Mouse (Mus musculus) midbrain, postnatal 0 days (tissue): ENCODE results near the gene Grid2. TPM values are rescaled to one million over a fixed set of nuclear protein-coding genes. Genes with fewer than 3 reads are reported as not detected.

ENCODE experiments used
- ATAC-seq: fragments of 200-750 bp; cut with Nextera tagmentation; 2 replicates; pipeline ENCODE4 v1.8.0; 2017; ENCODE audit warnings: moderate number of reproducible peaks, mild to moderate bottlenecking, moderate TSS enrichment, moderate library complexity; ENCODE audit not compliant: low FRiP score
- DNase-seq: peaks from one replicate; pipeline ENCODE4 v3.0.0-alpha.2; 2015; ENCODE audit warnings: low spot score
- H3K27ac ChIP-seq: fragments of 300-500 bp; sonication (generic); 2 replicates; pipeline ENCODE4 v1.5.1; 2014; ENCODE audit warnings: low read depth, mild to moderate bottlenecking, low read length, mixed read lengths
- H3K27me3 ChIP-seq: fragments of 300-500 bp; sonication (generic); 2 replicates; pipeline ENCODE4 v1.6.1; 2014; ENCODE audit warnings: low read length, control low read depth, mixed read lengths; ENCODE audit not compliant: insufficient read depth
- H3K36me3 ChIP-seq: fragments of 300-500 bp; sonication (generic); 2 replicates; pipeline ENCODE4 v1.6.1; 2014; ENCODE audit warnings: low read length, control low read depth, mixed read lengths; ENCODE audit not compliant: insufficient read depth
- H3K4me1 ChIP-seq: fragments of 300-500 bp; sonication (generic); 2 replicates; pipeline ENCODE4 v1.6.1; 2014; ENCODE audit warnings: mild to moderate bottlenecking, control low read depth, antibody characterized with exemption, low read length, mixed read lengths; ENCODE audit not compliant: insufficient read depth
- H3K4me2 ChIP-seq: fragments of 300-500 bp; sonication (generic); 2 replicates; pipeline ENCODE4 v1.6.1; 2014; ENCODE audit warnings: low read depth, mild to moderate bottlenecking, low read length, mixed read lengths; ENCODE audit not compliant: poor library complexity, severe bottlenecking
- H3K4me3 ChIP-seq: fragments of 300-500 bp; sonication (generic); 2 replicates; pipeline ENCODE4 v1.5.1; 2014; ENCODE audit warnings: low read depth, mild to moderate bottlenecking, low read length, moderate library complexity
- H3K9ac ChIP-seq: fragments of 300-500 bp; sonication (generic); replicated peaks from 2 replicates; pipeline ENCODE4 v1.6.1; 2014; ENCODE audit warnings: mild to moderate bottlenecking, low read length, moderate library complexity, mixed read lengths; ENCODE audit not compliant: poor library complexity, severe bottlenecking
- H3K9me3 ChIP-seq: fragments of 300-500 bp; sonication (generic); 2 replicates; pipeline ENCODE4 v1.6.1; 2016; ENCODE audit warnings: low read length, control low read depth
- CTCF ChIP-seq: IDR thresholded peaks from 2 replicates; pipeline ENCODE4 v1.5.1; 2016; ENCODE audit warnings: antibody characterized with exemption, mild to moderate bottlenecking
- WGBS: fragments of 180-500 bp; shearing (Covaris S2); extraction: QIAGEN DNeasy Blood & Tissue Kit; methylation state at CpG from one replicate; pipeline ENCODE4 v1.1.7; 2014; 5-methylcytosine and 5-hydroxymethylcytosine counted together
- polyA plus RNA-seq: library from polyadenylated mRNA; unstranded; fragments of >200 nt; fragmentation: Nextera tagmentation; extraction: Ambion mirVana; gene quantifications from 2 replicates; pipeline ENCODE4 v1.2.1, GENCODE M21; 2015
- total RNA-seq: library from RNA; depleted of rRNA; stranded (reverse); fragments of >200 nt; gene quantifications from 2 replicates; pipeline ENCODE4 v1.2.3, GENCODE M21; 2014

The Grid2 gene
- total and polyA plus RNA-seq, 2 experiments from 2014 or later: 15.3 to 44.8 TPM

- H3K36me3 ChIP-seq: no peaks in the 10 kb centered on the region
- H3K4me2 ChIP-seq: no peak overlapping the region
- H3K27me3 ChIP-seq: no peaks in the 10 kb centered on the region
- H3K27ac ChIP-seq: no peak overlapping the region
- 77% methylated on average over 3 of the region's 3 CpGs for WGBS
- no peaks in the 10 kb centered on the region for H3K4me1 ChIP-seq
- H3K9me3 ChIP-seq: no peaks in the 10 kb centered on the region
- TF ChIP-seq CTCF: no peak
- H3K4me3 ChIP-seq: no peak overlapping the region
- no peak overlapping the region for H3K9ac ChIP-seq
- no peak for DNase-seq
- no peak for ATAC-seq
These were observed 1415.3 kb downstream of the Grid2 start for GRCm38 (mm10) chr6:64671010-64671409.

GRCm38 (mm10) chr6:64678815-64679214 is 1423.1 kb downstream of the Grid2 start:
- WGBS: 81% methylated on average over 1 of the region's 1 CpGs
- DNase-seq: no peak

DNA sequence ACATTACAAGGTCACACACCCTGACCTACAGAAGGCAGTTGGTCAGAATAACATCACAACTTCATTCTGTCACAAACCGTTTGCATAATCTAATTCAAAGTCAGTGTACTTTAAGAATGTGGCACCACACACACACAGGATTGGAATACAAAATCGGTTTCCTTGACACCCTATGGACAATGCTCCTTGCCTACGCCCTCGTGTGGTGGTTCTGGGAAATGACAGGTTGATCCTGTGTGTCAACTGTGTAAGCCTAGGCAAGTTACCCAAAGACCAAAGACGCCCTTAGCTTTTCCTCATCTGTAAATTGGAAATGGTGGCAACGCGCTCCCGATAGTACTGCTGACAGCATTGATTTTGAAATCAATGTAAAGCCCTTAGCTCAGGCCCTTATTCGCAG is 1428.3 kb downstream of the Grid2 start:
- WGBS: 31% methylated on average over 9 of the region's 9 CpGs
- H3K4me2 ChIP-seq: no peak overlapping the region
- DNase-seq (peak; percentile 74), ATAC-seq (no peak; the same call in 1 of the 2 replicates)
- H3K9ac ChIP-seq: no peak overlapping the region
- H3K4me3 ChIP-seq: no peak overlapping the region
- H3K4me1 ChIP-seq: peaks cover 2% of the 10 kb centered on the region; the same call in 1 of the 2 replicates
- no peak overlapping the region for H3K27ac ChIP-seq
- TF ChIP-seq CTCF: peak; percentile 83
- no peaks in the 10 kb centered on the region for H3K36me3 ChIP-seq
- H3K9me3 ChIP-seq: no peaks in the 10 kb centered on the region
- H3K27me3 ChIP-seq: peaks cover 4% of the 10 kb centered on the region; the same call in 1 of the 2 replicates

More at GRCm38 (mm10) chr6:64678815-64679214, 1423.1 kb downstream of the Grid2 start:
- Histone ChIP-seq H3K36me3 (no peaks in the 10 kb centered on the region), H3K9ac (no peak overlapping the region), H3K27me3 (no peaks in the 10 kb centered on the region), H3K4me2 (no peak overlapping the region), H3K27ac (no peak overlapping the region), H3K4me3 (no peak overlapping the region), H3K9me3 (no peaks in the 10 kb centered on the region), H3K4me1 (no peaks in the 10 kb centered on the region)
- no peak for ATAC-seq
- TF ChIP-seq CTCF: no peak

GRCm38 (mm10) chr6:64684973-64685372 is 1429.3 kb downstream of the Grid2 start:
- H3K9me3 ChIP-seq: no peaks in the 10 kb centered on the region
- H3K27ac ChIP-seq: no peak overlapping the region
- H3K27me3 ChIP-seq: peaks cover 4% of the 10 kb centered on the region; the same call in 1 of the 2 replicates
- ATAC-seq (0 out of 2 replicates have a peak, but pooled peaks have one; percentile 8), DNase-seq (peak; percentile 76)
- peak overlapping the region; percentile 25; the same call in 1 of the 2 replicates for H3K4me2 ChIP-seq
- peaks cover 2% of the 10 kb centered on the region; the same call in 1 of the 2 replicates for H3K4me1 ChIP-seq
- H3K36me3 ChIP-seq: no peaks in the 10 kb centered on the region
- peak; percentile 91 for TF ChIP-seq CTCF
- H3K4me3 ChIP-seq: no peak overlapping the region
- 5% methylated on average over 4 of the region's 5 CpGs for WGBS
- no peak overlapping the region for H3K9ac ChIP-seq

DNA sequence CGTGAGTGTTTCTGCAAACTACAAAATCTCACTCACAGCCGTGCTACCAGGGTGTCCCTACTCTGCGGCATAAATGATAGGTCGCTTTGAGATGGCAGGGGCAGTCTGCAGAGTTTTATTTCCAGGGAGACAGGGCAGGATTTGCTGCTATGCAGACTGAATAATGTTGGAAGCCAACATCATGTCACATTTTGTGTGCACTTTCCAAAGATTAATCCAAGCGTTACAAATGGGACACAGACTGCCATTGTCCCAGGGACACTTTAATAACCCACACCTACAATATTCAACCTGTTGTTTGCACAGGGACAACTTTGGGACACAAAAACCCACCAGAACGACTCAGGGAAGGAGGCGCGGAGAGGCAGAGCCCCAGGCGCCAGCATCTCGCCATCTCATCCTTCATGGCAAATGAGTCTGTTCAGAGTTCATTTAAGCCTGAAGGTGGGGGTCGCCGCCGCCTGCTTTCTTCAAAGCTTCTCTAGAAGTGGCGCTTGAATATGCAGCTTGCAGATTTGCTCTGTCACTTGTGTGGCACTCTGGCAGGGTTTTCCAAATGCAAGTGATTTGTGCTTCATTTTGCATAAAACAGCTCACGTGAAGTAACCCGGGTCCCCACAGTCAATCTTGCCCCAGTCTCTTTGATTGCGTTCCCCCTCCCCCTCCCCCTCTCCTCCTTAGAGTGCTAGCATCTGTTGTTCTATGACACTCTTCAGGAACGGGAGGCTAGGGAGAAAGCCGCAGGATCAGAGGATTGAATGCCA is 1432.7 kb downstream of the Grid2 start:
- H3K4me1 ChIP-seq: peaks cover 2% of the 10 kb centered on the region; the same call in 1 of the 2 replicates
- H3K4me3 ChIP-seq: peak overlapping the region; percentile 13; the same call in 1 of the 2 replicates
- no peak for TF ChIP-seq CTCF
- H3K27ac ChIP-seq: no peak overlapping the region
- H3K27me3 ChIP-seq: peaks cover 7% of the 10 kb centered on the region
- no peak overlapping the region; the same call in 1 of the 2 replicates for H3K9ac ChIP-seq
- H3K9me3 ChIP-seq: no peaks in the 10 kb centered on the region
- H3K36me3 ChIP-seq: no peaks in the 10 kb centered on the region
- H3K4me2 ChIP-seq: peak overlapping the region; percentile 50
- ATAC-seq: no peak; the same call in 1 of the 2 replicates
- 3% methylated on average over 19 of the region's 19 CpGs for WGBS
- peak; percentile 60 for DNase-seq

GRCm38 (mm10) chr6:64694688-64695087 is 1439.0 kb downstream of the Grid2 start:
- no peak overlapping the region for H3K9ac ChIP-seq
- no peaks in the 10 kb centered on the region for H3K4me1 ChIP-seq
- no peak for ATAC-seq
- H3K9me3 ChIP-seq: no peaks in the 10 kb centered on the region
- no peak overlapping the region for H3K27ac ChIP-seq
- H3K27me3 ChIP-seq: peaks cover 3% of the 10 kb centered on the region; the same call in 1 of the 2 replicates
- H3K36me3 ChIP-seq: no peaks in the 10 kb centered on the region
- H3K4me3 ChIP-seq: no peak overlapping the region
- DNase-seq: no peak
- WGBS: 19% methylated on average over 7 of the region's 7 CpGs
- no peak overlapping the region for H3K4me2 ChIP-seq
- no peak for TF ChIP-seq CTCF
